In genomic region chr5:138848102-138848501, GRCm38 (mm10) we compare ENCODE assay signal across 8 mouse cellular contexts. TPM values are rescaled to one million over a fixed set of nuclear protein-coding genes. Genes with fewer than 3 reads are reported as not detected.
DNase-seq lines count a peak whose midpoint lies in the region; ATAC-seq and TF ChIP-seq lines count a peak whose summit lies in the region.

No protein-coding gene starts in this region.

- intact Hi-C loops in gastrocnemius, adult 2 months (cut with DNase I), result loop anchor here (1.0 kb wide), 2 partner anchors 237 to 331 kb away; no protein-coding TSS in a partner anchor
- intact Hi-C loops in left cerebral cortex, adult 2 months (cut with DNase I), result loop anchor here (1.0 to 10.0 kb wide), 4 partner anchors 159 to 507 kb away; partner anchors contain the start of genes Cox19 and Cyp2w1

- no peak overlapping the region for H3K4me3 ChIP-seq in gastrocnemius, adult 2 months
- H3K4me3 ChIP-seq in hindbrain, postnatal 0 days (ENCODE audit: low read length), result no peak overlapping the region
- no peak overlapping the region for H3K4me3 ChIP-seq in left cerebral cortex, adult 2 months

- H3K9me3 ChIP-seq in hindbrain, postnatal 0 days (ENCODE audit: low read length), result no peaks in the 10 kb centered on the region

- DNase-seq in WW6 (ENCODE audit: low read depth, low spot score), result peak; percentile 67
- DNase-seq in cerebellum, postnatal 4 days (ENCODE audit: low spot score in 2 of 2), result peak; percentile 91 to 93
- DNase-seq in gastrocnemius, adult 2 months, result peak; percentile 88
- peak; percentile 93 for DNase-seq in hindbrain, postnatal 0 days (ENCODE audit: low spot score)
- DNase-seq in left cerebral cortex, adult 2 months (ENCODE audit: extremely low spot score in 1 of 2, low spot score in 2 of 2), result peak; percentile 89 to 94
- peak; percentile 87 for DNase-seq in right cerebral cortex, postnatal 14 days
- DNase-seq in urinary bladder, postnatal 25 days (ENCODE audit: low spot score), result peak; percentile 92

- peak; percentile 88 for TF ChIP-seq CTCF in gastrocnemius, adult 2 months (IDR thresholded peaks at IDR 0.05)
- TF ChIP-seq CTCF in hindbrain, postnatal 0 days (IDR thresholded peaks at IDR 0.05; ENCODE audit: low read depth), result peak; percentile 99
- TF ChIP-seq CTCF in left cerebral cortex, adult 2 months (IDR thresholded peaks at IDR 0.05), result peak; percentile 85

- no peaks in the 10 kb centered on the region for H3K4me1 ChIP-seq in hindbrain, postnatal 0 days (ENCODE audit: insufficient read depth, low read length)

- H3K27ac ChIP-seq in gastrocnemius, adult 2 months, result no peak overlapping the region
- no peak overlapping the region for H3K27ac ChIP-seq in hindbrain, postnatal 0 days
- no peak overlapping the region for H3K27ac ChIP-seq in left cerebral cortex, adult 2 months

- peak; percentile 86 for ATAC-seq in hindbrain, postnatal 0 days
- peak; percentile 97 for ATAC-seq in megakaryocyte progenitor cell, adult 5-6 weeks (replicated peaks; ENCODE audit: poor library complexity)

- no peak overlapping the region for H3K9ac ChIP-seq in hindbrain, postnatal 0 days (replicated peaks; ENCODE audit: low read length)

- WGBS in hindbrain, postnatal 0 days, result 3% methylated on average over 7 of the region's 7 CpGs

- H3K27me3 ChIP-seq in hindbrain, postnatal 0 days (ENCODE audit: insufficient read depth, low read length), result no peaks in the 10 kb centered on the region

- H3K36me3 ChIP-seq in hindbrain, postnatal 0 days (ENCODE audit: insufficient read depth, low read length), result no peaks in the 10 kb centered on the region

- H3K4me2 ChIP-seq in hindbrain, postnatal 0 days (ENCODE audit: low read depth, low read length), result 0 out of 2 replicates have a peak overlapping the region, but pooled peaks have one; percentile 18

RNA-seq across cellular contexts. Expression of gene Gm5294, which starts 28.2 kb away (rescaled TPM):
- total RNA-seq in gastrocnemius, adult 2 months (2021), result not detected
- 1.0 TPM in 1 of 2 replicates, not detected in the other for total RNA-seq in hindbrain, postnatal 0 days (2014; rRNA removed)
- polyA plus RNA-seq in hindbrain, postnatal 0 days (2015; fragmentation: Nextera tagmentation; extraction: Ambion mirVana), result 0.48 and 0.59 TPM in 2 replicates
- total RNA-seq in left cerebral cortex, adult 2 months (2021), result not detected
- not detected in 2 replicates for total RNA-seq in megakaryocyte progenitor cell, adult 5-6 weeks (2015)
- total RNA-seq in megakaryocyte progenitor cell, adult 5-6 weeks (2017), result not detected in 2 replicates
